In the genomic region with DNA sequence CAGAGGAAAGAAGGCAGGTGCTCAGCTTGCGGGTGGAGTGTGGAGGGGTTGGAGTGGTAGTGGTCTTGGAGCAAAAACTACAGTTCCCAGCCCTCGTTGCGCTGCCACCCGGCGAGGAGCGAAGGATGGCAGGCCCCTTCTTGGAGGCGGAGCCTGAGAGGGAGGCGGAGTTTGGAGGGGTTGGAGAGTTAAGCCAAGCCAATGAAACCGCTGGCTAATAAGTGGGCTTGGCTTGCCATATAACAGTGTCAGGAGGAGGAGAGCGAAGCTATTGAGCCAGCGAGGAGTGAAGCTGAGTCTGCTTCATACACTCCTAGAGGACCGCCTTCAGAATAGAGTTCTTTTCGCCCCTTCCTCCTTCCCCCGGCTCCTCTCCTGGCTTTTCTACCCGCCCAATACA, we compare ENCODE assay signal across 8 mouse cellular contexts. TPM values are rescaled to one million over a fixed set of nuclear protein-coding genes. Genes with fewer than 3 reads are reported as not detected.
A peak's percentile ranks its signal among the peaks of the same experiment; 100 is the strongest.
DNase-seq lines count a peak whose midpoint lies in the region; ATAC-seq lines count a peak whose summit lies in the region.

Kcnn3 (plus strand) TSS at position 271 of the 400 bp plus-strand sequence.

- peaks cover 10% of the 10 kb centered on the region; the same call in 1 of the 2 replicates for H3K9me3 ChIP-seq in hindbrain, embryonic 13.5 days
- no peaks in the 10 kb centered on the region; the same call in 1 of the 2 replicates for H3K9me3 ChIP-seq in lung, embryonic 15.5 days

- H3K9ac ChIP-seq in hindbrain, embryonic 13.5 days = peak within 1 kb of the TSS; percentile 75
- H3K9ac ChIP-seq in lung, embryonic 15.5 days = peak within 1 kb of the TSS; percentile 25

- H3K27me3 ChIP-seq in hindbrain, embryonic 13.5 days = peaks cover 27% of the 10 kb centered on the region
- H3K27me3 ChIP-seq in lung, embryonic 15.5 days = peaks cover 39% of the 10 kb centered on the region

- DNase-seq in ZHBTc4 (ENCODE audit: low read depth, low spot score) = peak; percentile 95
- DNase-seq in cerebellum, postnatal 36 days = peak; percentile 24 to 44
- peak; percentile 85 for DNase-seq in gastrocnemius, adult 18-20 months (ENCODE audit: low spot score)
- peak; percentile 87 to 91 for DNase-seq in layer of hippocampus, postnatal 10 days (ENCODE audit: low spot score in 2 of 2)
- peak; percentile 54 for DNase-seq in ovary, postnatal 10 days (ENCODE audit: low spot score)
- peak; percentile 83 for DNase-seq in urinary bladder, postnatal 14 days (ENCODE audit: low spot score)

- H3K4me1 ChIP-seq in hindbrain, embryonic 13.5 days (replicated peaks) = peaks cover 52% of the 10 kb centered on the region
- peaks cover 31% of the 10 kb centered on the region for H3K4me1 ChIP-seq in lung, embryonic 15.5 days

- peak; percentile 94 for ATAC-seq in hindbrain, embryonic 13.5 days (ENCODE audit: low FRiP score)
- ATAC-seq in lung, embryonic 15.5 days (ENCODE audit: borderline replicate concordance, extremely low read depth, low FRiP score, low TSS enrichment) = peak; percentile 91

- peak within 1 kb of the TSS; percentile 87 for H3K4me2 ChIP-seq in hindbrain, embryonic 13.5 days
- peak within 1 kb of the TSS; percentile 89 for H3K4me2 ChIP-seq in lung, embryonic 15.5 days

- peak within 1 kb of the TSS; percentile 50 for H3K4me3 ChIP-seq in hindbrain, embryonic 13.5 days
- H3K4me3 ChIP-seq in lung, embryonic 15.5 days = peak within 1 kb of the TSS; percentile 39

- WGBS in hindbrain, embryonic 13.5 days = under 1% methylated on average over 15 of the region's 15 CpGs
- under 1% methylated on average over 15 of the region's 15 CpGs for WGBS in lung, embryonic 15.5 days

- H3K36me3 ChIP-seq in hindbrain, embryonic 13.5 days = no peaks in the 10 kb centered on the region
- H3K36me3 ChIP-seq in lung, embryonic 15.5 days = no peaks in the 10 kb centered on the region

- H3K27ac ChIP-seq in hindbrain, embryonic 13.5 days = peak within 1 kb of the TSS; percentile 69
- H3K27ac ChIP-seq in lung, embryonic 15.5 days = peak within 1 kb of the TSS; percentile 5; the same call in 1 of the 2 replicates

RNA-seq across cellular contexts. Expression of gene Kcnn3, which starts in this region (rescaled TPM):
- total RNA-seq in gastrocnemius, adult 18-20 months (2021) = 1 to 10 TPM; 4.2 to 4.4 TPM
- 5.1 and 6.6 TPM in 2 replicates for polyA plus RNA-seq in hindbrain, embryonic 13.5 days (2015; fragmentation: Nextera tagmentation; extraction: Ambion mirVana)
- 10 to 100 TPM; 28.5 to 30.3 TPM for total RNA-seq in layer of hippocampus, postnatal 10 days (2021)
- 1.1 and 1.2 TPM in 2 replicates for polyA plus RNA-seq in lung, embryonic 15.5 days (2015; fragmentation: Nextera tagmentation; extraction: Ambion mirVana)

Comparison
In these comparisons a context has a peak if more than half of its experiments do, and no peak if none do; other contexts are left out.
1. Peak in every context shown above with its lines: DNase-seq, ATAC-seq, H3K4me3 ChIP-seq and H3K27ac ChIP-seq.
2. RNA of gene Kcnn3 (total RNA-seq): 28.5 to 30.3 TPM in layer of hippocampus, postnatal 10 days; 4.2 to 4.4 TPM in gastrocnemius, adult 18-20 months; every median in the first group is over 4 times any median in the second.
3. DNase-seq: peak in every context shown above with its lines; median percentile 95 in ZHBTc4; 89 in layer of hippocampus, postnatal 10 days; 85 in gastrocnemius, adult 18-20 months; 83 in urinary bladder, postnatal 14 days; 54 in ovary, postnatal 10 days; 34 in cerebellum, postnatal 36 days.